Mouse (Mus musculus): ENCODE data around the gene Tmem214. TPM values are rescaled to one million over a fixed set of nuclear protein-coding genes. Genes with fewer than 3 reads are reported as not detected.
A peak's percentile ranks its signal among the peaks of the same experiment; 100 is the strongest.

The Tmem214 gene
- total and polyA plus RNA-seq, 2 experiments from 2014 or later, result 64.6 to 78.3 TPM

GRCm38 (mm10) chr5:30888337-30889087 is 20.7 kb downstream of the Tmem214 start, which contains the start of gene Agbl5:
Gene Agbl5 (plus strand): TSS chr5:30888694.
- ATAC-seq (ENCODE audit: low FRiP score) (peak; percentile 92), DNase-seq (ENCODE audit: low spot score) (peak; percentile 96)
- Histone ChIP-seq H3K9me3 (ENCODE audit: low read length) (no peaks in the 10 kb centered on the region), H3K27ac (ENCODE audit: low read depth, low read length) (peak within 1 kb of the TSS; percentile 83), H3K36me3 (ENCODE audit: insufficient read depth, low read length) (peaks cover 27% of the 10 kb centered on the region), H3K4me2 (ENCODE audit: low read depth, low read length, poor library complexity, severe bottlenecking) (peak within 1 kb of the TSS; percentile 78), H3K27me3 (ENCODE audit: insufficient read depth, low read length) (no peaks in the 10 kb centered on the region), H3K4me1 (ENCODE audit: insufficient read depth, low read length) (peaks cover 7% of the 10 kb centered on the region; the same call in 1 of the 2 replicates), H3K9ac (replicated peaks; ENCODE audit: low read length, poor library complexity, severe bottlenecking) (peak within 1 kb of the TSS; percentile 90), H3K4me3 (ENCODE audit: low read depth, low read length) (peak within 1 kb of the TSS; percentile 80)
- TF ChIP-seq CTCF (IDR thresholded peaks at IDR 0.05), result no peak
- WGBS, result 1% methylated on average over 32 of the region's 42 CpGs

GRCm38 (mm10) chr5:30889088-30889754 is 21.4 kb downstream of the Tmem214 start:
- Histone ChIP-seq H3K27me3 (ENCODE audit: insufficient read depth, low read length) (no peaks in the 10 kb centered on the region), H3K9me3 (ENCODE audit: low read length) (no peaks in the 10 kb centered on the region), H3K4me1 (ENCODE audit: insufficient read depth, low read length) (peaks cover 7% of the 10 kb centered on the region; the same call in 1 of the 2 replicates), H3K9ac (replicated peaks; ENCODE audit: low read length, poor library complexity, severe bottlenecking) (peak overlapping the region; percentile 90), H3K4me2 (ENCODE audit: low read depth, low read length, poor library complexity, severe bottlenecking) (peak overlapping the region; percentile 78), H3K27ac (ENCODE audit: low read depth, low read length) (peak overlapping the region; percentile 83), H3K4me3 (ENCODE audit: low read depth, low read length) (peak overlapping the region; percentile 80), H3K36me3 (ENCODE audit: insufficient read depth, low read length) (peaks cover 32% of the 10 kb centered on the region)
- WGBS, result 1% methylated on average over 24 of the region's 42 CpGs
- no peak for TF ChIP-seq CTCF (IDR thresholded peaks at IDR 0.05)
- peak; percentile 57 for DNase-seq (ENCODE audit: low spot score)
- ATAC-seq (ENCODE audit: low FRiP score), result peak; percentile 4; the same call in 1 of the 2 replicates

GRCm38 (mm10) chr5:30890375-30890774 is 22.6 kb downstream of the Tmem214 start:
- ATAC-seq (ENCODE audit: low FRiP score), result no peak
- Histone ChIP-seq H3K9me3 (ENCODE audit: low read length) (no peaks in the 10 kb centered on the region), H3K4me1 (ENCODE audit: insufficient read depth, low read length) (peaks cover 7% of the 10 kb centered on the region; the same call in 1 of the 2 replicates), H3K27ac (ENCODE audit: low read depth, low read length) (peak overlapping the region; percentile 83; the same call in 1 of the 2 replicates), H3K9ac (replicated peaks; ENCODE audit: low read length, poor library complexity, severe bottlenecking) (peak overlapping the region; percentile 90), H3K36me3 (ENCODE audit: insufficient read depth, low read length) (peaks cover 43% of the 10 kb centered on the region), H3K27me3 (ENCODE audit: insufficient read depth, low read length) (no peaks in the 10 kb centered on the region), H3K4me2 (ENCODE audit: low read depth, low read length, poor library complexity, severe bottlenecking) (peak overlapping the region; percentile 78), H3K4me3 (ENCODE audit: low read depth, low read length) (peak overlapping the region; percentile 80; the same call in 1 of the 2 replicates)
- 86% methylated on average over 7 of the region's 7 CpGs for WGBS
- DNase-seq (ENCODE audit: low spot score), result no peak
- no peak for TF ChIP-seq CTCF (IDR thresholded peaks at IDR 0.05)

GRCm38 (mm10) chr5:30901860-30902259 is 34.0 kb downstream of the Tmem214 start:
- H3K4me1 ChIP-seq (ENCODE audit: insufficient read depth, low read length), result 0 out of 2 replicates have a peak, but pooled peaks cover 4% of the 10 kb centered on the region
- no peaks in the 10 kb centered on the region for H3K9me3 ChIP-seq (ENCODE audit: low read length)
- H3K27ac ChIP-seq (ENCODE audit: low read depth, low read length), result no peak overlapping the region
- TF ChIP-seq CTCF (IDR thresholded peaks at IDR 0.05), result no peak
- no peaks in the 10 kb centered on the region for H3K27me3 ChIP-seq (ENCODE audit: insufficient read depth, low read length)
- no peak for ATAC-seq (ENCODE audit: low FRiP score)
- WGBS, result 97% methylated on average over 5 of the region's 5 CpGs
- H3K36me3 ChIP-seq (ENCODE audit: insufficient read depth, low read length), result peaks cover 38% of the 10 kb centered on the region
- no peak overlapping the region for H3K4me3 ChIP-seq (ENCODE audit: low read depth, low read length)
- DNase-seq (ENCODE audit: low spot score), result no peak
- H3K9ac ChIP-seq (replicated peaks; ENCODE audit: low read length, poor library complexity, severe bottlenecking), result no peak overlapping the region
- no peak overlapping the region for H3K4me2 ChIP-seq (ENCODE audit: low read depth, low read length, poor library complexity, severe bottlenecking)

- peak within 1 kb of the TSS; percentile 71 for H3K27ac ChIP-seq (ENCODE audit: low read depth, low read length)
- H3K36me3 ChIP-seq (ENCODE audit: insufficient read depth, low read length), result peaks cover 29% of the 10 kb centered on the region
- H3K9ac ChIP-seq (replicated peaks; ENCODE audit: low read length, poor library complexity, severe bottlenecking), result peak within 1 kb of the TSS; percentile 66
- WGBS, result under 1% methylated on average over 58 of the region's 58 CpGs
- TF ChIP-seq CTCF (IDR thresholded peaks at IDR 0.05), result no peak
- H3K4me2 ChIP-seq (ENCODE audit: low read depth, low read length, poor library complexity, severe bottlenecking), result peak within 1 kb of the TSS; percentile 91
- DNase-seq (ENCODE audit: low spot score), result peak; percentile 96
- ATAC-seq (ENCODE audit: low FRiP score), result peak; percentile 94
- H3K27me3 ChIP-seq (ENCODE audit: insufficient read depth, low read length), result no peaks in the 10 kb centered on the region
- H3K4me1 ChIP-seq (ENCODE audit: insufficient read depth, low read length), result peaks cover 8% of the 10 kb centered on the region; the same call in 1 of the 2 replicates
- H3K4me3 ChIP-seq (ENCODE audit: low read depth, low read length), result peak within 1 kb of the TSS; percentile 68
- no peaks in the 10 kb centered on the region for H3K9me3 ChIP-seq (ENCODE audit: low read length)
These were observed 39.7 kb downstream of the Tmem214 start, which contains the start of gene Ost4 for GRCm38 (mm10) chr5:30907413-30908059. Gene Ost4 (minus strand): TSS chr5:30907788.

Measured in midbrain, postnatal 0 days (tissue).